Mouse (Mus musculus) heart, adult 8-10 months (tissue): ENCODE data around the gene Myo1a. TPM values are rescaled to one million over a fixed set of nuclear protein-coding genes. Genes with fewer than 3 reads are reported as not detected.
"Not testable (repeated sequence)": the region's sequence is repeated elsewhere in the genome, so short reads cannot be mapped to it uniquely, and the experiment has no call there.

Source experiments
- DNase-seq: peaks from one replicate; pipeline ENCODE4 v3.0.0; 2022; ENCODE audit warnings: low spot score
- total RNA-seq, 4 experiments: library from RNA; stranded (reverse); gene quantifications; 2 replicates each; pipeline ENCODE4 v1.2.4; 2022

The Myo1a gene
- total RNA-seq = under 1 TPM in 1 of 4 experiments, not detected in 3; 0.08 TPM

DNA sequence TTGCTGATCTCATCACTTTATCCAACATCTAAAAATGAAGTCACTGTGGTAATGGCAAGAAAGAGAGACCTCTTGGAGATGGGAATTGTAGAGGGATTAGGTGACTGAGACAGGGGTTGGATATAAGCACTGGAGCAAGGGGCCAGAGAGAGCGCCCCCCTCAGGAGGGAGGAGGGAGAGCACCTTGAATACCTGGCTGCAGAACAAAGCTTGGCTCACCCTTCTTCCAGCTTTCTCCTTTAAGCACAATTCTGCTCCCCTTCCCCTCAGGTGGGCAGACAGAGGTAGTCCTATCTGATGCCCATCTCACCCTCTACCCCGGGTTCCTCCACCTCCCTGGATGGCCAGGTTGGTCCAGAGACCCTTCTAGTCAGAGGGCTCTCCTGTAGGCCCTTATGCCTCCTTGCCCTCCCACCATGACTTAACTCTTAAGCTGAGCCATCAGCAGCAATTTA, at the start of gene Myo1a:
TSS of gene Myo1a (plus strand) at position 405 of the 455 bp plus-strand sequence.
- DNase-seq = no peak

DNA sequence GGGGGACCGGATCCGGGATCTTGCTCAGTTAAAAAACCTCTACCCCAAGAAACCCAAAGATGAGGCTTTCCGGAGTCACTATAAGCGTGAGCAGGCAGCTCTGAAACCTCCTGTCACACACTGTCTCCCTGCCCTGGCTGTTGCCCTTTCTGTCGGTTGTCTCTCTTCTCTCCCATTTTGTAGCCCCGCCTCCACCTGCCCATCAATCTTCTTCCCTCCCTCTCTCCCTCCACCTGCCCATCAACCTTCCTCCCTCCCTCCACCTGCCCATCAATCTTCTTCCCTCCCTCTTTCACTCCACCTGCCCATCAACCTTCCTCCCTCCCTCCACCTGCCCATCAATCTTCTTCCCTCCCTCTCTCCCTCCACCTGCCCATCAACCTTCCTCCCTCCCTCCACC, 47.4 kb upstream of the Myo1a start:
- not testable (repeated sequence) for DNase-seq

GRCm38 (mm10) chr10:127658076-127658475, 46.9 kb upstream of the Myo1a start:
- DNase-seq = no peak

DNA sequence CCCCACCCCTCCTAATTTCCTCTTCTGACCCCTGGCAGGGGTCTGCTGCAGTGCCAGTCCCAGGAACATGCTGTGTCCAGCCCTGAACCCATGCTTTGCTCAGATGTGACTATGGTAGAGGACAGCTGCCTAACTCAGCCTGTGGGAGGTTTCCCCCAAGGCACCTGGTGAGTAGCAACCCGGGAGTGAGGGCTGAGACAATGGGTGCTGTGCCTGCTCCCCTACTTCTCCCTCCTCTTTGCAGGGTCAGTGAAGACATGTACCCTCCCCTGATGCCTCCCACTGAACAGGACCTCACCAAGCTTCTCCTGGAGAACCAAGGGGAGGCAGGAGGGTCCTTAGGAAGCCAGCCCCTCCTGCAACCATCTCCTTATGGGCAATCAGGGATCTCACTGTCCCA, 45.4 kb upstream of the Myo1a start:
- no peak for DNase-seq

- no peak for DNase-seq
These were observed 43.6 kb upstream of the Myo1a start for GRCm38 (mm10) chr10:127661291-127661914.

DNA sequence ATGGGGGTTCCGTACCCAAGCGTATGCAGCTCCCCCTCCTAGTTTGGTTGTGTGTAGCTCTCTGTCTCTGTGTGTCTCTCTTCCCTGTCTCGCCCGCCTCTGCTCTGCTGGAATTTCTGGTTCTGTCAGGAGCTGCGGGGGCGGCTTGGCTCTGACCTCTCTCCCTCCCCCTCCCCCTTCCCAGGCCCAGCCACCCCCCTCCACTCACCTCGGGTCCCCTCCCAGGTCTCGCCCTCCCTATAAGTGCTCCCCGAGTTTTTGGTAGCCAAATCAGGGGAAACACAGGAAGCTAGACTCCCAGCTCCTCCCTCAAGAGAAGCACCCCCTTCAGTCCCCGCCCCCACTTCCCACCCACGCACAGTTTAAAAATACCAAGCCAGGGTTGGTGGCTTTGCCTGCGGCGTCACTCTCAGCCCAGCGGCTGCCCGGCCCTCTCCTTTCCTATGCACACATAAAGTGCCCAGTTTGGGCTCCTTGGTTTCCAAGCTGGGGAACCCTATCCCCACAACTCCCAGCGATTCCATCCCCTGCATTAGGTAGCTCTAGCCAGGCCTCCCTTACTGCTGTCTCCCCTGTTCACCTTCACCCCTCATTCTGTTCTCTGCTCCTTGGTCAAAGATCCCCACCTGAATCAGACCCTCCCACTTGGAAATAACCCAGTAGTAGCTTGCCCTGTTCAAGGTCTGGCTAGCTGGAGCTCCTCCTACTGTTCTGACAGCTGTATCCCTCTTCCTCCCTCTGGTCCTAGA, 42.9 kb upstream of the Myo1a start:
- peak; percentile 69 for DNase-seq

DNA sequence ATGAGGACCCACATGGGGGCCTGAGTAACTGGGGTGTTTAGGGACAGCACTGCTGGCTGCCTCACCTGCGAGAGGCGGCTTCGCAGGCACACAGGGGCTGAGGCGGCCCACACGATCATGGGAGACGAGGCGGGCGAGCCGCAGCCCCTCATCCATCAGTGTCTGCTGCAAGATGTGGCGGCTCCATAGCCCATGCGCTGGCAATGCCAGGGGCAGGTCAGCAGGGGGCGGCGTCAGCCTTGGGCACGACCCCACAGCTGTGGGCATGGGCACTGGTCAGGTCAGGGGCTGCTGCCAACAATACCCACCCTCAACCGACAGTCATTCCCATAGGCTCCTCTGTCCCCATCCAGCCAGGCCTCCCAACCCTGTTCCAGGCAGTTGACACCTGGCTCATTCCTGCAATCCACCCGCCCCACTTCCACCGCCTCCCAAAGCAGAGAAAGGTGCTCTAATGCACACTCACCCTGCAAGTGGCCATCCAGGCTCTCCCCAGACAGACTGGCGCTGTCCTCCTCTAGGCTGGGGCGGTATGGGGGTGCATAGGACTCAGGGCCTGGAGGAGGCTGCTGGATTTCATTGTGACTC, 42.2 kb upstream of the Myo1a start:
- DNase-seq = peak; percentile 19

GRCm38 (mm10) chr10:127663590-127663989, 41.4 kb upstream of the Myo1a start:
- peak; percentile 7 for DNase-seq

- no peak for DNase-seq
These were observed 40.8 kb upstream of the Myo1a start for GRCm38 (mm10) chr10:127664166-127664565.

DNA sequence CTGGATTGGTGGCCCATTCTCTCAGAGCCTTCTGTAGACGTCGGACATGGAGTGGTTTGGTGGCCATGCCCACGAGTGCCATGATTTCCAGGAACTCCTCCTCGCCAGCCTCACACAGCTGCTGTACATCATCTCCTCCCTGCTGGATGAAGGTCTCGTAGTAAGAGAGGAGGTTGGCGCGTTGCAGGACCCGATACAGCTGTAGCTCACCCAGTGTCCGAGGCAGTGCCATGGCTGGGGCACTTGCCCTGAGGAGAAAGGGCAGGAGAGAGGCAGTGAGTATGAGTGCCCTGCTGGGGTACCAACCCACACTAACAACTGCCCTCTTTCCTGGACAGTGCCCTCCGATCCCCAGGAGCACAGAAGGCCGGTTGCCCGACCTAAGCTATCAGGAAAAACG, 40.1 kb upstream of the Myo1a start:
- DNase-seq = no peak

DNA sequence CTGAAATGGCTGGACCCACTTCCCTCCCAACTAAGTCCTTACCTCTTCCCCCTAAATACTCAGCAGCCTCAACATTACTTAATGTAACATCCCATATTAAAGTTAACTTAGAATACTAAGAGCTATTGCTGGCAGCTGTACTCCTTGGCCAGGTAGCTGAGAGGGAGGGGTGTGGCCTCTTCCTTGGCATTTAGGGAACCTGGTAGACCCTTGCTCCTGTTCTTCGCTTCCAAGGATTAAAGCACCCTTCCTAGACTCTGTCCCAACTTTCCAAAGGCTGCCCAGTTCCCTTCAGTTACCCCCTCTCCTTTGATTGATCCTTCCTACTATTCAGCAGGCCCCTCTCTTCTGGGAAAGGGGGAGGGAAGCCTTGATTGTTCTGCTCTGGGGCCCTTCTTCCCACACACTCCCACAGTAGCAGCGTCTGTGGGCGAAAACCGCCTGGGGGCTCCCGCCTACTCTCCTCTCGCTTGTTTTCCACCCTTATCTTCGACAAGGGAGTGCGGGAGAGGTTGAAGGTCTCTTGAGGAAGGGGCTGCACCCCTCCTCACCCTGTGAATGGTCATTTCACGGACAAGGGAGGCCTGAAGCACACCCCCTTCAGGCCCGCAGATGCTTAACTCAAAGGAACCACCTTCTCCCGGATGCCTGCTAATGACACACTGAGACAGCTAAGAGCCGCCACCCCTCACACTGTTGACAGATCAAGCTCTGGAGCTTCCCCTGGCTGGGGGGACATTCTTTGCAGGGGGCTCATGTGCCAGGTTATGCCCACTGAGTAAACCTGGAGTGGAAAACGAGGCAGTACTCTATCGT, 39.4 kb upstream of the Myo1a start:
- peak; percentile 24 for DNase-seq

GRCm38 (mm10) chr10:127666501-127667268, 38.3 kb upstream of the Myo1a start, which contains the start of gene Nemp1:
TSS of gene Nemp1 (plus strand) at chr10:127666901.
- peak; percentile 87 for DNase-seq

DNA sequence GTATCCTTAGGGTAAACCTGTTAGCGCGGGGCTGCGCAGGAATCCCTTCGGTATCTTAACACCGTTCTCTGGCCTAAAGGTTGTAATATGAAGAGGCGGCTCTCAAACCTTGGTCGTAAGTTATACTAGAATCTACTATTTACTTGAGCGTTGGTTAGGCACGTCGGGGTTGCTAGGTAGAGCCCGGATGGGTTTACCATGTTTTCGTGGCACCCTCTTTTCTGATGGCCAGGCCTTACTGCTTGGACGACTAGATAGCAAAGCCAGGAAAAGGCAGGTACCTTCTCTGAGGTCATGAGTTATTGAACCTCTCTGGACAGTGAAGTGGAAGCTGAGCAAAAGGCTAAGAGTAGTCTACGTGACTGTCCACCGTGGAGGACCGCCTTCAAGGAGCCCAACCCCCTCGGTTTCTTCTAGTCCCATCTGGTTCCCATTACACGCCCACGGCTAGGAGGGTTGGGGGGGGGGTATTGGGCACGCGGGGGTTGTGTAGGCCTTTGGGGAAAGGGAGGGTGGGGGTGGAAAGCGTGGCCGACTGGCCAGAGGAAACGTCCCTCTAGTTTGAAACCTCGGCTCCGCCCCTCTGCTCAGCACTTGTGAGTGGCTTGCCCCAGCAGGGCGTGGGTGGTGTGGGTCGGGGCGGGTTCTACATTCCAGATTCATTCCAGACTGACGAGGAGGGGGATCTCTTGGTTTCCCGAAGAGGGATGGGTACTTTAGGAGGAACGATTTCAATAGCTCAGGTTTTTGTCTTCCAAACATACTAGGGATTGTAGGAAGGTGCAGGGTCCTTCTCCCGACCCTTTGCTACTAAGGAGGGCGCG, 37.5 kb upstream of the Myo1a start:
- DNase-seq = peak; percentile 91

GRCm38 (mm10) chr10:127668093-127669050, 36.6 kb upstream of the Myo1a start, which contains the start of gene Nab2:
TSS of gene Nab2 (minus strand) at chr10:127668568.
- peak; percentile 82 for DNase-seq

DNA sequence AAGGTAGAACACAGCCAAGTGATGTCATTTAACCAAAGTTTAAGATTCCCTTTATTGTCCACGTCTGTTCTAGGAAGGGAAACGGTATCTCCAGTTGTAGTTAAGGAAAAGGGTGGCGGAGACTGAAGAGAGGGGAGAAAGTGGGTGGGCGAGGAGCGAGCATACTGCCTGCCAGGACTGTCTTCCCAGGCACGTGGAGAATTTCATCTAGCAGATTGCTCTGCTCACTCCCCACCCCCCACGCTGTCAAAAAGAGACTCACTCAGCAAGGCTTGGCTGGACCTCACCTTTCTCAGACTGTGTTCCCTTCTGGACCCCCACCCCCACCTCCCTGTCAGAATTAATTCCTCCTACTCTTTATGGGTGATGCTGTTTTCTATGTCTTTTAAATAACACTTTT, 35.8 kb upstream of the Myo1a start:
- DNase-seq = no peak

DNA sequence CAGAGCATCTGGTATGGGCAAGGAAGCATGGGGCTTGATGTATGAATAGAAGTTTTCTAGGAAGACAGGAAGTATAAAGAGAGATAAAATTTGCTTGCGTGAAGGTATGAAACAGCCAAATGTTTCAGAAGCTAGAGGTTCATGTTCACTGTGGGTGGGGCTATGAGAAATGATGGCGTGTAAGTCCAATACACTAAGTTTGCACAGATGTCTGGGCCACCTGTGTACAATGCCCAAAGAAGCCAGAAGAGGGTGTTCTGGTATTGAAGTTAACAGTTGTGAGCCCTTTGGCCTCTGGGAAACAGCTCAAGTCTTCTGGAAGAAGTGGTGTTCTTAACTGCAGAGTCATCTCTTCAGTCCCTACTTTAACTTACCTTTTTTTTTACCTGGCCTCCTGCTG, 34.8 kb upstream of the Myo1a start:
- DNase-seq = no peak

- DNase-seq = no peak
These were observed 33.7 kb upstream of the Myo1a start for GRCm38 (mm10) chr10:127671276-127671675.

GRCm38 (mm10) chr10:127674046-127674655, 30.8 kb upstream of the Myo1a start:
- no peak for DNase-seq
